Mouse (Mus musculus) CH12.LX (cell line): ENCODE results near the gene Fut4. TPM values are rescaled to one million over a fixed set of nuclear protein-coding genes. Genes with fewer than 3 reads are reported as not detected.
"Not testable (repeated sequence)": the region's sequence is repeated elsewhere in the genome, so short reads cannot be mapped to it uniquely, and the experiment has no call there.

Experiments
- DNase-seq: peaks from one replicate; pipeline ENCODE4 v3.0.0-alpha.2; 2013; ENCODE audit errors: extremely low read depth
- H3K27ac ChIP-seq: 2 replicates; pipeline ENCODE4 v1.5.1; 2012; ENCODE audit warnings: low read depth, mild to moderate bottlenecking, control low read depth, moderate library complexity; ENCODE audit not compliant: insufficient read depth
- H3K27me3 ChIP-seq: replicated peaks from 2 replicates; pipeline ENCODE3; 2012; ENCODE audit warnings: inconsistent platforms
- H3K36me3 ChIP-seq, 2 experiments: replicated peaks in 1 of 2; 2 replicates each; pipeline versions ENCODE3 to v1.6.1; 2012; ENCODE audit warnings: inconsistent platforms in 1 of 2, low read length in 1 of 2, mild to moderate bottlenecking in 1 of 2, mixed read lengths in 1 of 2, moderate library complexity in 1 of 2; ENCODE audit not compliant: control insufficient read depth in 1 of 2, insufficient read depth in 1 of 2
- H3K4me1 ChIP-seq, 2 experiments: 2 replicates each; pipeline ENCODE4 v1.6.1; 2012; ENCODE audit warnings: inconsistent platforms in 1 of 2, moderate library complexity in 1 of 2; ENCODE audit not compliant: insufficient read depth in 2 of 2, control insufficient read depth in 1 of 2
- H3K4me2 ChIP-seq: 2 replicates; pipeline ENCODE4 v1.6.1; 2012; ENCODE audit warnings: low read depth, mild to moderate bottlenecking, control low read depth; ENCODE audit not compliant: poor library complexity, insufficient read depth, severe bottlenecking
- H3K4me3 ChIP-seq, 3 experiments: fragments of 150-350 bp in 1 of 3; sonication (generic) in 1 of 3; replicated peaks in 1 of 3; 2 replicates each; pipeline versions ENCODE3 to v1.5.1; 2011 to 2012; ENCODE audit warnings: low read depth in 2 of 3, low read length in 2 of 3, mild to moderate bottlenecking in 2 of 3, moderate library complexity in 2 of 3, control low read depth in 1 of 3, improper control_type of control experiment in 1 of 3, inconsistent platforms in 1 of 3, mixed read lengths in 1 of 3; ENCODE audit not compliant: poor library complexity in 1 of 3
- H3K79me2 ChIP-seq: replicated peaks from 2 replicates; pipeline ENCODE4 v1.6.1; 2012; ENCODE audit warnings: mild to moderate bottlenecking, moderate library complexity; ENCODE audit not compliant: control insufficient read depth, poor library complexity, insufficient read depth, severe bottlenecking; ENCODE audit errors: extremely low read depth
- H3K9ac ChIP-seq: 2 replicates; pipeline ENCODE4 v1.6.1; 2012; ENCODE audit warnings: low read depth, mild to moderate bottlenecking, control low read depth, moderate library complexity; ENCODE audit not compliant: insufficient read depth
- H3K9me3 ChIP-seq: replicated peaks from 2 replicates; pipeline ENCODE3; 2012; ENCODE audit warnings: low read length, inconsistent platforms, mixed read lengths
- CHD2 ChIP-seq: IDR thresholded peaks from 2 replicates; pipeline ENCODE4 v1.6.1; 2011; ENCODE audit warnings: low read length, improper control_type of control experiment
- CTCF ChIP-seq, 2 experiments: IDR thresholded peaks in 1 of 2; conservative IDR thresholded peaks in 1 of 2; 2 replicates each; pipeline ENCODE4 v1.5.1; 2011 to 2012; ENCODE audit warnings: low read depth in 2 of 2, low read length in 2 of 2, improper control_type of control experiment in 1 of 2, inconsistent platforms in 1 of 2, mild to moderate bottlenecking in 1 of 2, moderate library complexity in 1 of 2
- E2F4 ChIP-seq: IDR thresholded peaks from 2 replicates; pipeline ENCODE4 v1.6.1; 2011; ENCODE audit warnings: low read depth, low read length, improper control_type of control experiment; ENCODE audit not compliant: insufficient replicate concordance
- ELF1 ChIP-seq: IDR thresholded peaks from 2 replicates; pipeline ENCODE4 v1.6.1; 2014; ENCODE audit warnings: low read depth, mild to moderate bottlenecking, inconsistent platforms, low read length, improper control_type of control experiment
- IRF4 ChIP-seq: IDR thresholded peaks from 2 replicates; pipeline ENCODE4 v1.6.1; 2014; ENCODE audit warnings: low read depth, mild to moderate bottlenecking, inconsistent platforms, low read length, improper control_type of control experiment
- MAFK ChIP-seq: IDR thresholded peaks from 2 replicates; pipeline ENCODE4 v1.6.1; 2011; ENCODE audit warnings: low read length, improper control_type of control experiment; ENCODE audit not compliant: insufficient replicate concordance
- MAZ ChIP-seq: IDR thresholded peaks from 2 replicates; pipeline ENCODE4 v1.6.1; 2012; ENCODE audit warnings: low read depth, mild to moderate bottlenecking, inconsistent platforms, low read length, improper control_type of control experiment, moderate library complexity
- MEF2A ChIP-seq: IDR thresholded peaks from 2 replicates; pipeline ENCODE4 v1.6.1; 2014; ENCODE audit warnings: low read depth, mild to moderate bottlenecking, inconsistent platforms, low read length, improper control_type of control experiment, borderline replicate concordance
- NRF1 ChIP-seq: IDR thresholded peaks from 2 replicates; pipeline ENCODE4 v1.6.1; 2014; ENCODE audit warnings: low read depth, mild to moderate bottlenecking, inconsistent platforms, low read length, improper control_type of control experiment, moderate library complexity
- POLR2AphosphoS2 ChIP-seq: IDR thresholded peaks from 2 replicates; pipeline ENCODE4 v1.6.1; 2011; ENCODE audit warnings: low read depth, low read length, improper control_type of control experiment
- RAD21 ChIP-seq: IDR thresholded peaks from 2 replicates; pipeline ENCODE4 v1.6.1; 2011; ENCODE audit warnings: low read depth, mild to moderate bottlenecking, low read length, improper control_type of control experiment, moderate library complexity
- UBTF ChIP-seq: IDR thresholded peaks from 2 replicates; pipeline ENCODE4 v1.6.1; 2012; ENCODE audit warnings: low read depth, mild to moderate bottlenecking, inconsistent platforms, low read length, improper control_type of control experiment, moderate library complexity
- USF1 ChIP-seq: IDR thresholded peaks from 2 replicates; pipeline ENCODE4 v1.6.1; 2014; ENCODE audit warnings: low read depth, mild to moderate bottlenecking, inconsistent platforms, low read length, improper control_type of control experiment
- ZKSCAN1 ChIP-seq: IDR thresholded peaks from 2 replicates; pipeline ENCODE4 v1.6.1; 2012; ENCODE audit warnings: low read depth, inconsistent platforms, low read length, improper control_type of control experiment, borderline replicate concordance
- dilution Hi-C: fragments of 300-500 bp; cut with MboI; formaldehyde crosslinking; loops from 2 replicates; pipeline ENCODE4 v1.14.3; 2020; ENCODE audit warnings: low sequenced_read_pairs; ENCODE audit not compliant: extremely low pct_unique_long_range_greater_than_20kb, extremely low pct_ligation_motif_present
- in situ Hi-C: fragments of 300-500 bp; cut with MboI; formaldehyde crosslinking; loops from 3 replicates; pipeline ENCODE4 v1.14.3; 2019; ENCODE audit warnings: low sequenced_read_pairs, low pct_ligation_motif_present, low pct_unique_long_range_greater_than_20kb, mixed read lengths
- polyA plus RNA-seq: library from polyadenylated mRNA; unstranded; fragments of >175 nt; gene quantifications from 2 replicates; pipeline ENCODE4 v1.2.1, GENCODE M21; 2012; ENCODE audit warnings: low read depth; ENCODE audit not compliant: insufficient read length
- total RNA-seq, 2 experiments: library from RNA; depleted of rRNA; stranded (reverse); fragments of 300-350 nt in 1 of 2; fragments of >200 nt in 1 of 2; gene quantifications; 2 replicates each; pipeline ENCODE4 v1.2.3; 2012 to 2014

Gene Fut4
- total and polyA plus RNA-seq, 3 experiments = not detected

DNA sequence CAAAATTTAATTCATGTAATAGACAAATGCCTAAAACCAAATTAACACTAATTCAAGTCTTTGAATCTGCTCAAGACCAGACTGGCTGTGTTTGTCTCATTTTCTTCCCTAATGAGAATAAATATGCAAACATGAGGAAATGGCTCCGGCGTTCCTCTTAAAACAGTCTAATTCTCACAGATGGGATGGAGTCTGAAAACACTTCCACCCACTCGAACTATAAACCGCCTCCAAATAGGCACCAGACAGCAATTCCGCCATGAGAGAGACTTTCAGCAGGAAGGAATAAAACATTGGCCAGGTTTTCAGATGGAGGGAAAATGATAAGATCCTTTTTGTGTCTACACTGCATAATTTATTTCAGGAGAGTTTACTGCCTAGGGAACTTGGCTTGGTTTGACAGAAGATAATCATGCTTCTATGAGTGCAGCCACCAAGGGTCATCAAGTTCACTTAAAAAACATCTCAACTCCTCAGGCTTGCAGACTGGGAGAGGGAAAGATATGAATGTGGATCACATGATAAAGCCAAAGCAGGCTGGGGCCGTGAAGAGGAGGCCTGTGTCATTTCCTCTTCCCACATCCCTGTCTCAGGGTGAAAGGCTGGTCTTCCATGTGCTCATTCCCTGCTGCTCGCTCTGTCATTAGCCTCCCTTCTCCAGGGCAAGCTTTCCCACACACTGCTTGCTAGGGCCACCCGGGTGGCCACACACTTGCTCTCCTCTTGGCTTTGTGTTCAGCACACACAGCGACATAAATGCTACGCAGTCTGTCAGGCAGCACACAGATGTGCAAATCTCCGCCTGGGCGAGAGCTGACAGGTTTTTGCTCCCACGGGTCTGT lies 46.7 kb downstream of the Fut4 start:
- no peaks in the 10 kb centered on the region for H3K36me3 ChIP-seq
- H3K4me2 ChIP-seq = no peak overlapping the region
- DNase-seq = no peak
- no peak for TF ChIP-seq NRF1
- no peak for TF ChIP-seq IRF4
- no peak for TF ChIP-seq CTCF (conservative IDR thresholded peaks at IDR 0.05 in 1 of 2, IDR thresholded peaks at IDR 0.05 in 1 of 2; ENCODE audit: low read depth in 2 of 2, low read length in 2 of 2)
- TF ChIP-seq USF1 = no peak
- TF ChIP-seq RAD21 = no peak
- no peak for TF ChIP-seq E2F4
- TF ChIP-seq POLR2AphosphoS2 = no peak
- TF ChIP-seq UBTF = no peak
- TF ChIP-seq CHD2 = no peak
- TF ChIP-seq MAFK = no peak
- no peak for TF ChIP-seq MAZ
- TF ChIP-seq MEF2A = no peak
- TF ChIP-seq ZKSCAN1 = no peak
- TF ChIP-seq ELF1 = no peak
- H3K9ac ChIP-seq = no peak overlapping the region
- H3K4me3 ChIP-seq = no peak overlapping the region
- H3K27ac ChIP-seq = no peak overlapping the region
- H3K9me3 ChIP-seq = no peaks in the 10 kb centered on the region
- in situ Hi-C loops (no loop called here), dilution Hi-C loops (no loop called here)
- peaks cover 0 to 10% of the 10 kb centered on the region in 2 experiments; a peak in 2 of 4 replicates for H3K4me1 ChIP-seq
- no peaks in the 10 kb centered on the region for H3K79me2 ChIP-seq
- H3K27me3 ChIP-seq = no peaks in the 10 kb centered on the region

DNA sequence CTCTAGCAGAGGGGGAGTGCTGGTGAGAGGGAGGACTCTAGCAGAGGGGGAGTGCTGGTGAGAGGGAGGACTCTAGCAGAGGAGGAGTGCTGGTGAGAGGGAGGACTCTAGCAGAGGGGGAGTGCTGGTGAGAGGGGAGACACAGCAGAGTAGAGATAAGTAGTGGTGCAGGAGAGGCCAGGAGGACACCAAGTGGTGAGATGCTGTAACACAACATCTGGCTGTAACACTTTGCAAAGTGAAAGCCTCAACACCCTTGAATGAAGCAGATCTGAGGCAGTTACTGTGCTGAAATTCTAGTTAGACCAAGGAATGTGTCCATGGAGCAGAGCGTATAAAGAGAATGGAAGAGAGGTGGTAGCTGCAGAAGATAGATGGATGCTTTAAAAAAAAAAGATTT lies 51.4 kb downstream of the Fut4 start:
- dilution Hi-C loops, H3K4me2 ChIP-seq, H3K4me3 ChIP-seq, H3K9me3 ChIP-seq, H3K36me3 ChIP-seq, H3K79me2 ChIP-seq, in situ Hi-C loops, H3K27ac ChIP-seq, H3K9ac ChIP-seq, H3K4me1 ChIP-seq, DNase-seq, H3K27me3 ChIP-seq: not testable (repeated sequence)
- peak in 1 of 2 experiments; percentile 26; a peak in 2 of 4 replicates for TF ChIP-seq CTCF (conservative IDR thresholded peaks at IDR 0.05 in 1 of 2, IDR thresholded peaks at IDR 0.05 in 1 of 2; ENCODE audit: low read depth in 2 of 2, low read length in 2 of 2)
